Mouse (Mus musculus) E14TG2a.4 (cell line): ENCODE measurements around the gene Cacng8.
"Not testable (repeated sequence)": the region's sequence is repeated elsewhere in the genome, so short reads cannot be mapped to it uniquely, and the experiment has no call there.

Experiments
- H3K27me3 ChIP-seq: 2 replicates; pipeline ENCODE4 v1.6.1; 2014; ENCODE audit warnings: low read length, control low read depth; ENCODE audit not compliant: insufficient read depth
- H3K36me3 ChIP-seq: 2 replicates; pipeline ENCODE4 v1.6.1; 2014; ENCODE audit warnings: low read length, control low read depth; ENCODE audit not compliant: insufficient read depth
- H3K4me1 ChIP-seq: replicated peaks from 2 replicates; pipeline ENCODE4 v1.6.1; 2014; ENCODE audit warnings: low read depth, low read length, control low read depth
- H3K4me3 ChIP-seq: replicated peaks from 2 replicates; pipeline ENCODE4 v1.5.1; 2014; ENCODE audit warnings: mild to moderate bottlenecking, low read length
- H3K9me3 ChIP-seq: 2 replicates; pipeline ENCODE4 v1.6.1; 2014; ENCODE audit warnings: low read length, control low read depth
- CTCF ChIP-seq: conservative IDR thresholded peaks from 2 replicates; pipeline ENCODE4 v1.5.1; 2014; ENCODE audit warnings: low read length
- NANOG ChIP-seq: IDR thresholded peaks from 2 replicates; pipeline ENCODE4 v1.6.1; 2014; ENCODE audit warnings: borderline replicate concordance, low read length, mixed read lengths
- POU5F1 ChIP-seq: IDR thresholded peaks from 2 replicates; pipeline ENCODE4 v1.6.1; 2014; ENCODE audit warnings: low read length, borderline replicate concordance

Cacng8 gene

GRCm38 (mm10) chr7:3391081-3391451, 583 bp downstream of the Cacng8 start:
- Histone ChIP-seq H3K4me1 (peaks cover 53% of the 10 kb centered on the region), H3K27me3 (peaks cover 25% of the 10 kb centered on the region), H3K36me3 (no peaks in the 10 kb centered on the region), H3K9me3 (no peaks in the 10 kb centered on the region), H3K4me3 (peak overlapping the region; percentile 56)
- TF ChIP-seq CTCF (no peak), POU5F1 (no peak), NANOG (no peak)

GRCm38 (mm10) chr7:3391809-3392208, 1.3 kb downstream of the Cacng8 start:
- Histone ChIP-seq H3K27me3 (peaks cover 25% of the 10 kb centered on the region), H3K36me3 (no peaks in the 10 kb centered on the region), H3K4me1 (peaks cover 53% of the 10 kb centered on the region), H3K4me3 (peak overlapping the region; percentile 56; the same call in 1 of the 2 replicates), H3K9me3 (no peaks in the 10 kb centered on the region)
- TF ChIP-seq POU5F1 (no peak), CTCF (no peak), NANOG (no peak)

GRCm38 (mm10) chr7:3397355-3397754, 6.9 kb downstream of the Cacng8 start:
- Histone ChIP-seq H3K4me3 (0 out of 2 replicates have a peak overlapping the region, but pooled peaks have one; percentile 23), H3K27me3 (peaks cover 18% of the 10 kb centered on the region), H3K4me1 (peaks cover 35% of the 10 kb centered on the region), H3K9me3 (no peaks in the 10 kb centered on the region), H3K36me3 (no peaks in the 10 kb centered on the region)
- no peak for TF ChIP-seq CTCF
- no peak for TF ChIP-seq POU5F1
- no peak for TF ChIP-seq NANOG

GRCm38 (mm10) chr7:3397797-3398196, 7.3 kb downstream of the Cacng8 start:
- Histone ChIP-seq H3K9me3 (no peaks in the 10 kb centered on the region), H3K36me3 (no peaks in the 10 kb centered on the region), H3K4me3 (0 out of 2 replicates have a peak overlapping the region, but pooled peaks have one; percentile 23), H3K4me1 (peaks cover 32% of the 10 kb centered on the region), H3K27me3 (peaks cover 14% of the 10 kb centered on the region)
- TF ChIP-seq CTCF (no peak), POU5F1 (no peak), NANOG (no peak)

GRCm38 (mm10) chr7:3398363-3398762, 7.9 kb downstream of the Cacng8 start:
- H3K4me1 ChIP-seq = peaks cover 30% of the 10 kb centered on the region
- not testable (repeated sequence) for H3K27me3 ChIP-seq, H3K4me3 ChIP-seq, H3K36me3 ChIP-seq, H3K9me3 ChIP-seq

GRCm38 (mm10) chr7:3399937-3400336, 9.5 kb downstream of the Cacng8 start:
- peaks cover 18% of the 10 kb centered on the region for H3K4me1 ChIP-seq
- TF ChIP-seq POU5F1 (no peak), NANOG (no peak), CTCF (no peak)
- no peak overlapping the region for H3K4me3 ChIP-seq
- H3K27me3 ChIP-seq = 0 out of 2 replicates have a peak, but pooled peaks cover 6% of the 10 kb centered on the region
- H3K36me3 ChIP-seq = no peaks in the 10 kb centered on the region
- H3K9me3 ChIP-seq = no peaks in the 10 kb centered on the region

- Histone ChIP-seq H3K4me1 (peaks cover 41% of the 10 kb centered on the region), H3K9me3 (no peaks in the 10 kb centered on the region), H3K27me3 (peaks cover 17% of the 10 kb centered on the region), H3K36me3 (0 out of 2 replicates have a peak, but pooled peaks cover 3% of the 10 kb centered on the region), H3K4me3 (no peak overlapping the region)
- no peak for TF ChIP-seq CTCF
- TF ChIP-seq NANOG = no peak
- no peak for TF ChIP-seq POU5F1
Observed at GRCm38 (mm10) chr7:3409729-3410520, 19.4 kb downstream of the Cacng8 start.

- TF ChIP-seq POU5F1 = no peak
- no peak for TF ChIP-seq CTCF
- peaks cover 46% of the 10 kb centered on the region for H3K4me1 ChIP-seq
Observed at GRCm38 (mm10) chr7:3411160-3411941, 20.9 kb downstream of the Cacng8 start.

More at GRCm38 (mm10) chr7:3411160-3411941, 20.9 kb downstream of the Cacng8 start:
- no peaks in the 10 kb centered on the region for H3K9me3 ChIP-seq
- peak overlapping the region; percentile 84 for H3K4me3 ChIP-seq
- 0 out of 2 replicates have a peak, but pooled peaks cover 3% of the 10 kb centered on the region for H3K36me3 ChIP-seq
- peaks cover 21% of the 10 kb centered on the region for H3K27me3 ChIP-seq
